Mouse (Mus musculus): ENCODE results near the gene Ina.
"Not testable (repeated sequence)": the region's sequence is repeated elsewhere in the genome, so short reads cannot be mapped to it uniquely, and the experiment has no call there.

Ina gene

DNA sequence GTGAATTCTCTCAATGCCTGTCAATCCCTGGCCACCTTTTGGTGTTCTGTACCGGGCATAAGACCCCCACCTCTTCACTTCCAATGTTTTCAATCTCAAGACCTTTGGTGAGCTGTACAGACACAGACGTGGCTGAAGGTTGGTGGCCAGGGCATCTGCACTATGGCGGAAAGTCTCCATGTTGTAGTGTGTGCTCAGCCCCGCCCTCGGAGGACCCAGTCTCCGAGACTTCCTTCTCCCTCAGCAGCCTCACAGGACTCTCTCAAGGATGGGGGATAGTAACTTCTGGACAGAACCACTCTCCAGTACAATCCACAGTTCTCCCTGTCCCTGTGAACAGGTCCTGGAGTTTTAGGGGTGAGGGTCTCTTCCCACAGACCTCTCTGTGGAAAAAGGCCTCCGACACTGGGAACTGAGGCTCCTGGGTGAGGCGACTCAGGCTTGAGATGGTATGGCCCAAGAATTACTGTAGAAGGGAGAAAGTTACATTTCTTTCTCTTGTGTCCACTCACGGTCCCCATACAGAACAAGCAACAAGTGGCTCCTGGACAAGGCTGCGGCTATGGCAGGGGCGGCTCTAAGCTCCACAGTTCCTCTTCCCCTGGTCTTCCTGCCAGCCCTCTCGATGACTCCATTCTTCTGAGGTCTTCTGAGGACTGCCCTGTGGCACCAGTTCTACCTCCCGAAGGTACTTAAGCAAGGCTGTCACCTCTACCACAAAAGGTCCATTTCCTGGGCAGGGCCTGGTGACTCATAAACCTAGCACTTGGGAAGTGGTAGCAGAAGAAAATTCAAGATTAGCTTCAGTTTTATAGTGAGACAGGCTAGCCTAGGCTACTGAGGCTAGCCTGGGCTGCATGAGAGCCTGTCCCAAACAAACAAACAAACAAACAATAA lies 29.5 kb upstream of the Ina start:
- DNase-seq (ENCODE audit: low spot score in 2 of 2): no peak

DNA sequence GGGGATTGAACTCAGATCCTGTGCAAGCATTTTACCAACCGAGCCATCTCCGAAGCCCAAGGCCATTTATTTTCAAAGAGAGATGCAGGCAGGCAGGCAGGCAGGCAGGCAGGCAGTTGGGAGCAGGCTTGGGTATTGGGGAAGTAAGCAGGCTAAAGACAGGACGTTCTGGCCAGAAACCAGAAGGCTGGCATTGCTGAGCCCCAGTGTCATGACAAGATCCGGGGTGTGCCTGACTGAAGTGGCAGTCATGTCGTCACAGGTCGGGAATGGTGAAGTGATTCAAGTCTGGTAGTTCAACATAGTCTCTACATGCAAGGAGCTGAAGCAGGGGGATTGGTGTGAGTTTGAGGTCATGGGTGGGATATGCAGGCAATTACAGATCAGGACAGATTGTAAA lies 26.9 kb upstream of the Ina start:
- DNase-seq (ENCODE audit: low spot score in 2 of 2): no peak

DNA sequence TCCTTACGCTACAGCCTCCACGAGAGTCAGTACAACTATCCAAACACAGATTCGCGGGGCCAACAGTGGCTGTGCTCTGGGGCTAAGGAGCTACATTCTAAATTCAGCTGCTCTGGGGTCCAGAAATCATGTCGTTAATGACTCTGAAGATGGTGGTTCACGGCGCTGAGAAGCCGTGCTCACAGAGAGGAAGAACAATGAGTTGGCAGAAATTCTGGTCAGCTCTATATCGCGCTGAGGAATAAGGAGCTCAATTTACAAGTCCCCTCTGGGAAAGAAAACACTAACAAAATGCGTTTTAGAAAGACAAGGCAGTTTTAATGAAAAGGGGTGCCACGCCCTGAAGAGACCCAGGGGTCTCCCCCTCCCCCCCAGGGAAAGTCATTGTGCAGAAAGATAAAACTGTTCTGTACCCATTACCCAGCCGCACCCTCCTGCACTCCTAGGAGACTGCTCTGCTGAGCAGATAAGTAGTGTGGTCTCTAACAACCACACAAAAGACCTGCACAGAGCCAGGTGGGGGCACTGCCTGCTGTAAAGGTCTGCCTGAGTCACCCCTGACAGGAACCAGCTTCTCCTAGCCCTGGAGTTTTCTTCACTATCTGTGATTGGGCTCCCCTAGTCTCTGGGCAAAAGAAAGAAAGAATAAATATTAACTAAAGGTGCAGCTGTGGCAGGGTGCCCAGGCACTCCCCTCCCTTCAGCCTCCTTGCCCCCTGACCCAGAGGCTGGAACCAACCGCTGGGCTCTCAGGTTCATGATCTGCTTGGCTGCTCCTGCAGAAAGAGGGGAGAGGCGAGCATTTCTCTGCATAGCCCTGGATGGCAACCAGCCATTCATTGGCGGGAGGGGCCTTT lies 26.0 kb upstream of the Ina start:
- no peak for DNase-seq (ENCODE audit: low spot score in 2 of 2)

DNA sequence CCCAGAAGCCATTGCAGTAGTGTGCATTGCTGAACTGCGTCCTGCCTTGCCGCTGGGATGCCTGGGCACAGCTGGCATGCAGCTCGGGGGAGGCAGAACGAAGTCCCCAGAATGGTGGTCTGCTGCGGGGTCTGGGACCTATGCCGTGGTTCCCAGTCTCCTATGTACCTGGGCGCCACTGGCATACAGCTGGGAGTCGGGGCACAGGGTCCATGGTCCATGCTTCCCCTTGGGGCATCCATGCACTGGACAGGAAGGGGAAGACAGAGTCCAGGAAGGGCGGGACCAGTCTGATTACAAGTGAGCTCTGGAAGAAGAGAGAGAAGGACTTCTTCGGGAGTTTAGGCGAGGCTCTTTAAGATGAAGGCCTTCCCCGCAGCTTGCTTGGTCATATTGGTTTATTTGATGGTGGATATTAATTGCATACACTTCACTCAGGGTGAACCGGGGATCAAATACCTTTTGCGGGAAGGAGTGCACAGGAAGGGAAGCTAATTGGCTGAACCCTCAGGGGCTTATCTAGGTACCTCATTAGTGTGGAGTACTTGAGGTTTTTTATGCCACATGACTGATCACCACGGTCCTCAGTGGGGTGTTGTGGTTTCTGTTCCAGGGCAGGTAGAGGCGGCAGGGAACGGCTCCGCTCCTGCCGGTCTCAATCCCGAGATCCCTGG lies 24.9 kb upstream of the Ina start:
- DNase-seq (ENCODE audit: low spot score in 2 of 2): no peak

DNA sequence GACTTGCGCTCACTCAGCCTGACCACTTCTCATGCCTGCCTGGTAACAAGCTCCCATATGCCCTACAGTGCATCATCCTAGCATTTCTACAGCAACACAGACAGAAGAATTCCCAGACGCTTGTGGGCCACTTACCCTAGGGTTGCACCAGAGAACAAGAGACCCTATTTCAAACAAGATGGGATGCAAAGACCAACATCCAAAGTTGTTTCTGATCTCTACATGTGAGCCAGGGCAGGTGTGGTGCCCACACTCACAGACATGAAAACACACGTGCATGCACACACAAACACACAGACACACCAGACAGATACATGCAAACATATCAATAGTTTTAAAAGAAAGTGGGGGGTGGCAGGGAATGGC lies 24.4 kb upstream of the Ina start:
- DNase-seq (ENCODE audit: low spot score in 2 of 2): no peak

DNA sequence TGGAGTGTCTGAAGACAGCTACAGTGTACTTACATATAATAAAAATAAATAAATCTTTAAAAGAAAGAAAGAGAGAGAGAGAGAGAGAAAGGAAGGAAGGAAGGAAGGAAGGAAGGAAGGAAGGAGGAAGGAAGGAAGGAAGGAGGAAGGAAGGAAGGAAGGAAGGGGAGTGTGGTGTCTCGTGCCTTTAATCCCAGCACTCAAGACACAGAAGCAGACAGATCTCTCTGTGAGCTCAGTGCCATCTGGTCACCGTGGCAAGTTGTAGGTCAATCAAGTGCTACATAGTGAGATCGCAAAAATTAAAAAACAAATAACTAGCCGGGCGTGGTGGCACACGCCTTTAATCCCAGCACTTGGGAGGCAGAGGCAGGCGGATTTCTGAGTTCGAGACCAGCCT lies 23.9 kb upstream of the Ina start:
- not testable (repeated sequence) for DNase-seq (ENCODE audit: low spot score in 2 of 2)

DNA sequence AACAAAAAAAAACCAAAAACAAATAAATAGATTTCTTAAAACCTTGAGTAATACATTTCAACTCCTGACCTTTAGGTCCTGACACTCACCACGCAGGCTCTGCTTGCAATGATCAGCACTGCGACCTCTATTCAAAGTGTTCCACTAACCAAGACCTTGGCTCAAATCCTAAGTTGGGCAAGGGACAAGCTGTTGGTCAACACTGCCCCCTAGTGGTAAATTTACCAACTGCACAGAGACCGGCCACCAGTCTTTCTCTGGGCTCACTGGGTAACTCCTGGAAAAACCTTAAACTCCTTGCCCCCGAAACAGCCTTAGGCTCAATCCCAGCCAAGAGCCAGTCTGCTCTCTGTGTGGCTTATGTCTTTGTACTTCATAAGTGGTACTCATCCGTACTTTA lies 23.4 kb upstream of the Ina start:
- peak in 1 of 2 experiments; percentile 86 for DNase-seq (ENCODE audit: low spot score in 2 of 2)

DNA sequence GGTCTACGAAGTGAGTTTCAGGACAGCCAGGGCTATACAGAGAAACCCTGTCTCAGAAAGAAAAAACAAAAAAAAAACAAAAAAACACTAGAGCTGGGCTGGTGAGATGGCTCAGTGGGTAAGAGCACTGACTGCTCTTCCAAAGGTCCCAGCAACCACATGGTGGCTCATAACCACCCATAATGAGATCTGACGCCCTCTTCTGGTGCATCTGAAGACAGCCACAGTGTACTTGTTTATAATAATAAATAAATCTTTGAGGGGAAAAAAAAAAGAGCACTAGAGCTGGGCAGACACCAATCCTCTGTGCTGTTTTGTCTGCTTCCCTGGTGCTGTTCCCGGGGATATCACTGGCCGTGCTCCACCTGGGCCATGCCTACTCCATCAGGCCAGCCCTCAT lies 22.2 kb upstream of the Ina start:
- not testable (repeated sequence) for DNase-seq (ENCODE audit: low spot score in 2 of 2)

DNA sequence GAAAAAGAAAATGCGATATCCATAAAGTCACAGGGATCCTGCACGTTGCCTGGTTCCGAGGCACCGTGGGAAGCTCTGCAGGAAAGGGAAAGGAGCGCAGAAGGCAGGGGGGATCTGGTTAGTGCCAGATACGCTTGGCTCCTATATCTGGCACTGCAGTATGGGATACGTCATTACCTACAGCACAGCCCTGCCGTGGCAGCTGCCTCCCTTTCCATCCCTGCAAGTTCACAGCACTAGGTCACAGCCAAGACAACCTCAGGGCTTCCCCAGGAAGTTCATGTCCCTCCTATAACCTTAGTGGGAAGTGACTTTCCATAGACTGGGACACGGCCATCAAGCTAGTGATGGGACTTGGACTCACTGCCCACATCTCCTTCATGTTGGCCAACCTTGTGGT lies 18.4 kb upstream of the Ina start:
- no peak for DNase-seq (ENCODE audit: low spot score in 2 of 2)

DNA sequence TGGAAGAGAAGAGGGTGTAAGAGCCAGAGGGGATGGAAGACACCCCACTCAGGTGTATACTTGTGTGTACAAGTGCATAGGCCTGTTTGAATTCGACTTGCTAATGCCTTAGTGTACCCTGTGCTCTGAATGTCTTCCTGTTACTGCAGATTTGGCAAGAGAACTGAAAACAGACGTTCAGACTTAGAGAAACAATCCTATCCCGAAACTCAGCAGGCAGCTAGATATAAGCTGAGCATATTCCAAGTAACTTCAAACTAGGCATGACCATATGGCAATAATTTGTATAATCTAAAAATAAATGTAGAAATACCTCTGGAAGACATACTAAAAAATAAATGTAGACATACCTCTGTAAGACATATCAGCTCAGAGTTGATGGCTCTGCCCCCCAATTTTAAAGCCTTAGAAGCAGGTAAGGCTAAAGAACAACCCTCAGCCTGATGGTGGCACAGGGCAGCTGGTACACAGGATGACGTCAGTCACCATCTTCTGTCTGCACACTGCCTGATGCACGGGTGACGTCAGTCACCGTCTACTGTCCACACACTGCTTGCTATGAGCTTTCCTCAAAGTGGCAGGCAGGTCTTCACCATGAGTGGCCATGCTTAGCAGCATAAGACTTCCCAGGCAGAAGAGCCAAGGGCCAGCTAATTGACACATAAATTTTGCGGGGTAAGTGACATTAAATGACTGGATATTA lies 16.2 kb upstream of the Ina start:
- DNase-seq (ENCODE audit: low spot score in 2 of 2): no peak

DNA sequence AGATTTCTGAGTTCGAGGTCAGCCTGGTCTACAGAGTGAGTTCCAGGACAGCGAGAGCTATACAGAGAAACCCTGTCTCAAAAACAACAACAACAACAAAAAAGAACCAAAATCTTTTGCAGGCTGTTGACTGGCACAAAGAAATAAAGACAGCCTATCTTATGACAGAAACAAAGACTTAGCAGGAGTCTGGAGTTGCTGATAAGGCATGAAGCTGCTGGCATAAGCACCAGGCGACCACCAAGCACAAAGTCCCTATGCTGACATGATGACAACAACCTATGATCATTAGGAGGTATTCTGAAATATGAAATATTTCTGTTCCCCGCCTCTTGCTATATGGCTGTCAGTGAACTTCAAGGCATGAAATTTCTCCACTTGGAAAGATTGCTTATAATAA lies 15.5 kb upstream of the Ina start:
- DNase-seq (ENCODE audit: low spot score in 2 of 2): no peak

DNA sequence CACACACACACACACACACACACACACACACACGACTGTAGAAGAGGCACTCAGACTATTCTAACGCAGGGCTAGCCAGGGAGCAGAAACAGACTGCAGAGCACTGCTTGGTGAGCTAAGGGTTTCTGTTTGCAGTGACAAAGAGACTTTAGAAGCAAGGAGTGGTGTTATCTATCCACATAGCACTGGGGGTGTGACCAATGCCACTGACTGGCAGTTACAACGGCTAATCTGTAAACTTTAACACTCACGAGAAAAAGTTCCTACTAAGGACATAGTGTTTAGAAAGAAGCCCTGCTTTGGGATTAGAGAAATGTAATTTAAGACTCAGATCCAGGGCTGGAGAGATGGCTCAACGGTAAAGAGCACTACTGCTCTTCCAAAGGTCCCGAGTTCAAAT lies 14.7 kb upstream of the Ina start:
- DNase-seq (ENCODE audit: low spot score in 2 of 2): no peak

DNA sequence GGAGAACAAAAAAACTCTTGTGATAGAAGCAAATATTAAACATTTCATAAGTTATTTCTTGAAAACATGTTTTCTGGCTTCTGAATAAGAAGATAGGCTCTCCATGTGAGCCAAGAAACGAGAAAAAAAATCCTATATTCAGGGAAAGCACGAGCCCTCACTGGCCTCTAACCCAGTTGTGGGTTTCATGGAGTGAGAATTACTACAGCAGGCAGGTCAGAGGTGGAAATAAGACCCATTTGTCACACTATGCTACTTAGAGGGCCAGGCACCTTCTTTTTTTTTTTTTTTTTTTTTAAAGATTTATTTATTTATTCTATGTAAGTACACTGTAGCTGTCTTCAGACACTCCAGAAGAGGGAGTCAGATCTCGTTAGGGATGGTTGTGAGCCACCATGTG lies 14.1 kb upstream of the Ina start:
- DNase-seq (ENCODE audit: low spot score in 2 of 2): not testable (repeated sequence)

DNA sequence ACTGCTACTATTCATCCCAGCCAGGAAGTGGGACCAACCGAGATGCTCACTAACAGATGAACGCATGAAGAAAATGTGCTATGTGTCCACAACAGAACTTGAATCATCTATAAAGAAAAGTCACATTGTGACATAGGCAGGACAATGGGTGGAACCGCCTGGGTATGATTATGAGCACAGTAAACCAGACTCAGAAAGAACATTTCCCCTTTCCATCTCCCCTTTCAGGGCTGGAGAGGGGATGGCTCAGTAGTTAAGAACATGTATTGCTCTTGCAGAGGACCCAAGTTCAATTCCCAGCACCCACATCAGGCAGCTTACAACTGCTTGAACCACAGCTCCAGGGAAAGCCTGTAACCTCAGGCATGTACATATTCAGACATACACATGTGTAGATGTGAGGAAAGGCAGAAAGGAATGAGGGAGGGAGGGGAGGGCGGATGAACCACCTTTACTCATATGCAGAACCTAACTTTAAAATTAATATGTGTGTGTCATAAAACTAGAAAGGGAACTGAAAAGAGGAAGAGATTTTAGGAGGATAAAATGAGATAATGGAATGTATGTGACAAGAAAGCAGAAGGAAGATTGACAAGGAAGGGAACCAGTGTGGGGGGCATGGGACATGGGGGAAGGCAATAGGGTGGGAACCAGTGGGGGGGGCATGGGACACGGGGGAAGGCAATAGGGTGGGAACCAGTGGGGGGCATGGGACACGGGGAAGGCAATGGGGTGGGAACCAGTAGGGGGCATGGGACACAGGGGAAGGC lies 10.6 kb upstream of the Ina start:
- no peak for DNase-seq (ENCODE audit: low spot score in 2 of 2)

DNA sequence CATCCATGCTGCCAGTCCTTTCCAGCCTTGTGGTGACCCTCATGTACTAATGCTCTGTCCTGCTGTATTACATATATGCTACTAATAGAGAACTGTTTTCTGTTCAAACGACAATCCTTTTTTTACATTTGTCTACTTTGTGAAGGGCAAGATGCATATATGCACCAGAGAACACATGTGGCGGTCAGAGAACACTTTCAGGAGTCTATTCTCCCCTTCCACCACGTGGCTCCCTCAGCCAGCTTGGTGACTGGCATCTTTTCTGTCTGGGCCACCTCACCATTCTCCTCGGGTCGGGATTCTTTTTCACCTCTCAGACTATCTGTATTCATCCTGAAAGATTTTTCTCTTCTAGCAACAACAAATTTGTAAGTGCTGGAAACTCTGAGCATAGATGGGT lies 8.6 kb upstream of the Ina start:
- no peak for DNase-seq (ENCODE audit: low spot score in 2 of 2)

DNA sequence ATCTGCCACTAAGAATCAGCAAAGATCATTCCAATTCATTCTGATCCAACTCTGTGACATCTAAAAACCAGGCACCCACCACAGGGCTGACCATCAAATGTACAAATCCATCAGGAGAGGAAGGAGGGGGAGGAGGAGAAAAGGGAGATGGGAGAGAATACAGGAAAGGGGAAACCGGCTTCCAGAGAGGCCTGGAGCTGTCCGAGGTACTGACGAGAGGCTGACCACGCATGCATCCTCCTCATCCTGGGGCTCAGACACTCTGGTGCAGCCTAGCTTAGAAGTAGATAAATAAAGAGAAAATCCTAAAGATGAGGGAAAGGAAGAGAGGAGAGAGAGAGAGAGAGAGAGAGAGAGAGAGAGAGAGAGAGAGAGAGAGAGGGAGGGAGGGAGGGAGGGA lies 8.2 kb upstream of the Ina start:
- no peak for DNase-seq (ENCODE audit: low spot score in 2 of 2)

DNA sequence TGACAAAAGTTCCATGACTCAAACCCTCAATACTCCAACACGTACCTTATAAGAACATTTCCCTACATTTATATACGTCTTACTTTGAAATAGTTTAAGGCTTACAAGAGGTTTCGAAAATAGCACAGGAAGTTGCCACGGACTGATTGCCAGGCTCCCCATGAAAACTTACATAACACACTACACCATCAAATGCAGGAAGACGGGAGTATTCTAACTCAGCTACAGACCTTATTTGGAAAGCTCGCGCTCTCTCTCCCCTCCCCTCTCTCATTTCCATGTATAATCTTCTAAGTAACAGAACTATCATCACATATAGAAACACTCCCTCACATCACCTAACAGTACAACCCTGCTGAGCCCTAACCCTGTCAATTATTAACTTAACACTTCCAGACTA lies 5.1 kb upstream of the Ina start:
- no peak for DNase-seq (ENCODE audit: low spot score in 2 of 2)

DNA sequence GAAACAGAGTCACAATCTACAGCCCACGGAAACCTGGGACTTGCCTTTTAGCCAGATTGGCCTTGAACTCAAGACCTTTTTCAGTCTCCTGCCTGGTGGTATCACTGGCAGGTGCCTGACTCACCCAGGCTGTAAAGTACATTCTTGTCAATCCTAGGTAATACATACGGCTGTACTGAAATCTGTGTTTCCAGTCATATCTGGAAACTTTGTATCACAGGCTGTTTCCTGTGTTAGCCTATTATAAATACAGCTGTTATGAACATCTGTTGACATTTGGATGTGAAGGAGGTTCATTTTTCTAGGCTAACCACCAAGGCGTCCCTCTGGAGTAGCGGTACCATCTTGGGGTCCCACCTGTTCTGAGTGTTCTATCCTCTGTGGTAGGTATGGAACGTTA lies 4.6 kb upstream of the Ina start:
- DNase-seq (ENCODE audit: low spot score in 2 of 2): no peak

DNA sequence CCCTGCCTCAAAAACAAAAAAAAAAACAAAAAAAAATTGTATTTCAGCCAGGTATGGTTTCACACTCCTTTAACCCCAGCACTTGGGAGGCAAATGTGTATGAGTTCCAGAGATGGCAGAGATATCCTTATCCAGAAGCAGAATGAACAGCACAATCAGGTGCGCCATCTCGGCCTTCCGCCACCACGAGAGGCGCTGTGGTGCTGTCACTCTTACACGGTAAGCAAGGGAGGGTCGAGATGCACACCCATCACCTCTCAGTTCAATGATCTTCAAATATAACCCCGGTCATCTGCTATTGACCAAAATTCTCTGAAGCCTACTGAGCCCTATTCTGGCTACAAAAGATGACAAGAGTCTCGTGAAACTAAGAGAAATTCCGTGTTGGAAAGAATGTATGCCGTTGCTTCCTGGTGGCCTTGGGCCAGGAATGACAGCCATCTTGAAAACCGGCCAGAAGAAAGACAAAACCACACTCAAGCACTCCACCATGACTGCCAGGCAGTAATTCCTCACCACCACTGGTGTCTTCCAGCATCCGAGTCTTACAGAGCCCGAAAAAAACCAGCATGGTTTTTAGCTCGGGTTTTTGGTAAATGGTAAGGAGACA lies 1.9 kb upstream of the Ina start:
- no peak for DNase-seq (ENCODE audit: low spot score in 2 of 2)

DNA sequence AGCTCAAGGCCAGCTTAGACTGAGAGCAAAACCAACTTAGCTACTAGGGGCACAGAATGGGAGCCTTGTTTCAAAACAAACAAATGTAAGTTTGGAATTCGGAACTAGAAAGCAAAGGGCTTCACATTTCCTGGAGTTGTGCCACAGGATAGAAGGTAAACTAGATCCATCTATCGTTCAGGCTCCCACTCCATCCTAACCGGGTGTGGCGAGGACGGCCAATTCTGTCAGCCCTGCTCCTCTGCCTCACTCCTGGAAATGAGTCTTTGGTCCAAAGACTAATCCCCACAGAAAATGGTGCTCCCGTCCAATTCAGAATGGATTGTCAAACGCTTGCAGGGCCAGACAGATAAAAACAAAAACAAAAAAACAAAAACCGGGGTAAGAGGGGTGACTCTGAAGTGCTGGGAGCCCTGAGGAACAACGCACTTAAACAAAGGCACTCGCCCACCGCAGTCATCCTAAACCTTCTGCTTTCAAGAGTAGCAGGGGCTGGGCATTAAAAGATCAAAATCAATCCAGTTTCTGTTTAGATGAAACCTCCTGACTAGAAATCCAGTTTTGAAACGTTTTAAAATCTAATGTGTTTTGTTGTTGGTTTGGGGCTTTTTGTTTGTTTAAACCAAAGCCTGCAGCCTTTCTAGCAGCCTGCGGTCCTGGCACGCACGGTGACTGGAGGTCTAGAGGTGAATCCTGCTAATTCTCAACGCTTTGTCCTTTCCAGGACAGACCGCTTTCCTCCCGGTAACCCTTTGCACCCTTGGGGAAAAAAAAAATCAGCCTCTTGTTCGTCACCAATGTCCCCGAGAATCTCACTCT lies 949 bp upstream of the Ina start:
- no peak for DNase-seq (ENCODE audit: low spot score in 2 of 2)
